Comparison of ENCODE assay signal across 12 mouse cellular contexts in genomic region chr3:69470142-69470796, GRCm38 (mm10).
A peak's percentile ranks its signal among the peaks of the same experiment; 100 is the strongest.
DNase-seq lines count a peak whose midpoint lies in the region; ATAC-seq lines count a peak whose summit lies in the region.
"Had no signal": no experiment of that assay in that cellular context is flagged by ENCODE, and none has a peak within 500 bp of the region (broad histone marks: within the 10 kb centered on the region; RNA-seq: fewer than 3 reads in every experiment).

No protein-coding gene starts in this region.

- H3K9ac ChIP-seq in forebrain, embryonic 12.5 days, result no peak overlapping the region
- no peak overlapping the region for H3K9ac ChIP-seq in liver, embryonic 13.5 days
- H3K9ac ChIP-seq in neural tube, embryonic 14.5 days (replicated peaks; ENCODE audit: low read depth, low read length), result no peak overlapping the region
- H3K9ac ChIP-seq in kidney, embryonic 14.5 days (ENCODE audit: low read depth, low read length), result no peak overlapping the region
- H3K9ac ChIP-seq: lung, embryonic 15.5 days had no signal

- no peak overlapping the region for H3K4me3 ChIP-seq in forebrain, embryonic 12.5 days (replicated peaks)
- H3K4me3 ChIP-seq in liver, embryonic 13.5 days (replicated peaks), result no peak overlapping the region
- no peak overlapping the region for H3K4me3 ChIP-seq in neural tube, embryonic 14.5 days (ENCODE audit: low read depth, low read length)
- H3K4me3 ChIP-seq in kidney, embryonic 14.5 days (ENCODE audit: low read length), result no peak overlapping the region
- H3K4me3 ChIP-seq: lung, embryonic 15.5 days had no signal

- intact Hi-C loops in heart, postnatal 36 days (cut with DNase I), result no loop called here

- no peaks in the 10 kb centered on the region for H3K36me3 ChIP-seq in forebrain, embryonic 12.5 days (replicated peaks)
- no peaks in the 10 kb centered on the region for H3K36me3 ChIP-seq in liver, embryonic 13.5 days
- H3K36me3 ChIP-seq in neural tube, embryonic 14.5 days (ENCODE audit: control insufficient read depth, insufficient read depth, low read length), result no peaks in the 10 kb centered on the region
- H3K36me3 ChIP-seq in kidney, embryonic 14.5 days (ENCODE audit: control insufficient read depth, insufficient read depth, low read length), result no peaks in the 10 kb centered on the region
- H3K36me3 ChIP-seq: lung, embryonic 15.5 days had no signal

- ATAC-seq in forebrain, embryonic 12.5 days (ENCODE audit: low FRiP score), result peak; percentile 91
- no peak for ATAC-seq in liver, embryonic 13.5 days (ENCODE audit: low read depth)
- peak; percentile 85; the same call in 1 of the 2 replicates for ATAC-seq in neural tube, embryonic 14.5 days (ENCODE audit: low read depth)
- ATAC-seq in kidney, embryonic 14.5 days (ENCODE audit: low FRiP score, low TSS enrichment), result no peak
- ATAC-seq: intestine, embryonic 16.5 days had no signal

- H3K4me1 ChIP-seq in forebrain, embryonic 12.5 days, result peaks cover 32% of the 10 kb centered on the region
- peaks cover 30% of the 10 kb centered on the region for H3K4me1 ChIP-seq in liver, embryonic 13.5 days (replicated peaks)
- H3K4me1 ChIP-seq in neural tube, embryonic 14.5 days (ENCODE audit: control insufficient read depth, insufficient read depth, low read length), result peaks cover 3% of the 10 kb centered on the region; the same call in 1 of the 2 replicates
- H3K4me1 ChIP-seq in kidney, embryonic 14.5 days (ENCODE audit: control insufficient read depth, insufficient read depth, low read length), result no peaks in the 10 kb centered on the region

- H3K9me3 ChIP-seq in forebrain, embryonic 12.5 days, result no peaks in the 10 kb centered on the region
- H3K9me3 ChIP-seq in liver, embryonic 13.5 days (replicated peaks), result 0 out of 2 replicates have a peak, but pooled peaks cover 5% of the 10 kb centered on the region
- H3K9me3 ChIP-seq in neural tube, embryonic 14.5 days (ENCODE audit: control insufficient read depth, low read length), result no peaks in the 10 kb centered on the region
- H3K9me3 ChIP-seq in kidney, embryonic 14.5 days (ENCODE audit: control insufficient read depth, low read length), result no peaks in the 10 kb centered on the region
- H3K9me3 ChIP-seq: lung, embryonic 15.5 days had no signal

- WGBS in forebrain, embryonic 12.5 days, result 44% methylated on average over 11 of the region's 11 CpGs
- WGBS in liver, embryonic 13.5 days (ENCODE audit: insufficient replicate concordance), result 76% methylated on average over 11 of the region's 11 CpGs
- WGBS in neural tube, embryonic 14.5 days, result 63% methylated on average over 11 of the region's 11 CpGs
- 81% methylated on average over 11 of the region's 11 CpGs for WGBS in kidney, embryonic 14.5 days

- no peaks in the 10 kb centered on the region for H3K27me3 ChIP-seq in forebrain, embryonic 12.5 days
- H3K27me3 ChIP-seq in liver, embryonic 13.5 days, result no peaks in the 10 kb centered on the region
- H3K27me3 ChIP-seq in neural tube, embryonic 14.5 days (ENCODE audit: control insufficient read depth, insufficient read depth, low read length), result no peaks in the 10 kb centered on the region
- H3K27me3 ChIP-seq in kidney, embryonic 14.5 days (ENCODE audit: control insufficient read depth, insufficient read depth, low read length), result no peaks in the 10 kb centered on the region
- H3K27me3 ChIP-seq: lung, embryonic 15.5 days had no signal

- H3K4me2 ChIP-seq in forebrain, embryonic 12.5 days, result peak overlapping the region; percentile 26; the same call in 1 of the 2 replicates
- H3K4me2 ChIP-seq in liver, embryonic 13.5 days, result peak overlapping the region; percentile 49
- H3K4me2 ChIP-seq in neural tube, embryonic 14.5 days (ENCODE audit: low read depth, low read length), result no peak overlapping the region
- H3K4me2 ChIP-seq in kidney, embryonic 14.5 days (replicated peaks; ENCODE audit: low read depth, low read length), result no peak overlapping the region
- H3K4me2 ChIP-seq: lung, embryonic 15.5 days had no signal

- H3K27ac ChIP-seq in forebrain, embryonic 12.5 days, result 0 out of 2 replicates have a peak overlapping the region, but pooled peaks have one; percentile 21
- no peak overlapping the region for H3K27ac ChIP-seq in liver, embryonic 13.5 days
- no peak overlapping the region for H3K27ac ChIP-seq in neural tube, embryonic 14.5 days (ENCODE audit: low read depth, low read length)
- H3K27ac ChIP-seq in kidney, embryonic 14.5 days (ENCODE audit: low read depth, low read length), result no peak overlapping the region
- H3K27ac ChIP-seq: lung, embryonic 15.5 days had no signal

- DNase-seq in heart, adult 11 months, result peak; percentile 72
- DNase-seq in heart, postnatal 36 days, result no peak
- no peak for DNase-seq in liver, embryonic 13.5 days
- DNase-seq in MN1 (ENCODE audit: low spot score), result no peak
- no peak for DNase-seq in gastrocnemius, postnatal 25 days
- DNase-seq: cerebellum, adult 9-10 months; thymus, adult 2 months had no signal

Comparison
In these comparisons a context has a peak if more than half of its experiments do, and no peak if none do; other contexts are left out.
1. ATAC-seq: peak in forebrain, embryonic 12.5 days (single experiment) and neural tube, embryonic 14.5 days (single experiment); none in liver, embryonic 13.5 days (single experiment) and kidney, embryonic 14.5 days (single experiment).
2. H3K4me2 ChIP-seq: peak in forebrain, embryonic 12.5 days (single experiment) and liver, embryonic 13.5 days (single experiment); none in neural tube, embryonic 14.5 days (single experiment) and kidney, embryonic 14.5 days (single experiment).